Comparison of ENCODE assay signal across 7 mouse cellular contexts in genomic region chr19:7165509-7166199, GRCm38 (mm10). TPM values are rescaled to one million over a fixed set of nuclear protein-coding genes. Genes with fewer than 3 reads are reported as not detected.
DNase-seq lines count a peak whose midpoint lies in the region; ATAC-seq and TF ChIP-seq lines count a peak whose summit lies in the region.

No protein-coding gene starts in this region.

- TF ChIP-seq CTCF in stomach, postnatal 0 days (IDR thresholded peaks at IDR 0.05; ENCODE audit: low read depth), result no peak; the same call in 1 of the 2 replicates
- no peak for TF ChIP-seq CTCF in lung, adult 2 months (IDR thresholded peaks at IDR 0.05; ENCODE audit: insufficient read depth, low read length)

- H3K27me3 ChIP-seq in lung, embryonic 16.5 days (ENCODE audit: control insufficient read depth, insufficient read depth, low read depth, low read length), result peaks cover 46% of the 10 kb centered on the region
- peaks cover 31% of the 10 kb centered on the region for H3K27me3 ChIP-seq in heart, embryonic 16.5 days (ENCODE audit: control insufficient read depth, insufficient read depth, low read length)
- H3K27me3 ChIP-seq in liver, embryonic 13.5 days, result peaks cover 90% of the 10 kb centered on the region
- no peaks in the 10 kb centered on the region for H3K27me3 ChIP-seq in stomach, postnatal 0 days (ENCODE audit: control insufficient read depth, insufficient read depth, low read length)

- TF ChIP-seq EP300 in stomach, postnatal 0 days (optimal IDR thresholded peaks at IDR 0.05), result no peak

- H3K4me1 ChIP-seq in lung, embryonic 16.5 days (replicated peaks; ENCODE audit: control insufficient read depth, insufficient read depth, low read length), result peaks cover 18% of the 10 kb centered on the region
- H3K4me1 ChIP-seq in heart, embryonic 16.5 days (ENCODE audit: control insufficient read depth, insufficient read depth, low read length), result peaks cover 13% of the 10 kb centered on the region
- peaks cover 16% of the 10 kb centered on the region for H3K4me1 ChIP-seq in liver, embryonic 13.5 days (replicated peaks)
- no peaks in the 10 kb centered on the region for H3K4me1 ChIP-seq in stomach, postnatal 0 days (replicated peaks; ENCODE audit: control insufficient read depth, insufficient read depth)
- no peaks in the 10 kb centered on the region for H3K4me1 ChIP-seq in lung, adult 2 months (ENCODE audit: control insufficient read depth, insufficient read depth, low read length)

- DNase-seq in lung, postnatal 10 days, result no peak
- DNase-seq in cerebellum, postnatal 14 days, result peak; percentile 72 to 74
- DNase-seq in liver, embryonic 13.5 days, result no peak
- DNase-seq in stomach, postnatal 0 days (ENCODE audit: low spot score), result peak; percentile 43
- no peak for DNase-seq in lung, adult 2 months

- TF ChIP-seq POLR2A in lung, adult 2 months (IDR thresholded peaks at IDR 0.05; ENCODE audit: borderline replicate concordance, extremely low read depth, low read depth, low read length), result no peak

- H3K36me3 ChIP-seq in lung, embryonic 16.5 days (ENCODE audit: control insufficient read depth, insufficient read depth, low read length), result no peaks in the 10 kb centered on the region
- no peaks in the 10 kb centered on the region for H3K36me3 ChIP-seq in heart, embryonic 16.5 days (ENCODE audit: control insufficient read depth, insufficient read depth)
- H3K36me3 ChIP-seq in liver, embryonic 13.5 days, result no peaks in the 10 kb centered on the region
- H3K36me3 ChIP-seq in stomach, postnatal 0 days (ENCODE audit: control insufficient read depth, insufficient read depth, low read length), result no peaks in the 10 kb centered on the region

- no peak overlapping the region for H3K27ac ChIP-seq in lung, embryonic 16.5 days (ENCODE audit: low read length)
- no peak overlapping the region for H3K27ac ChIP-seq in heart, embryonic 16.5 days (ENCODE audit: low read length)
- no peak overlapping the region for H3K27ac ChIP-seq in liver, embryonic 13.5 days
- no peak overlapping the region for H3K27ac ChIP-seq in stomach, postnatal 0 days (replicated peaks)

- peak overlapping the region; percentile 100 for H3K4me2 ChIP-seq in lung, embryonic 16.5 days (ENCODE audit: low read depth, low read length)
- peak overlapping the region; percentile 100 for H3K4me2 ChIP-seq in heart, embryonic 16.5 days (ENCODE audit: low read depth, low read length)
- H3K4me2 ChIP-seq in liver, embryonic 13.5 days, result peak overlapping the region; percentile 70
- peak overlapping the region; percentile 100 for H3K4me2 ChIP-seq in stomach, postnatal 0 days (replicated peaks; ENCODE audit: low read depth)

- under 1% methylated on average over 45 of the region's 105 CpGs for WGBS in lung, embryonic 16.5 days
- WGBS in heart, embryonic 16.5 days, result 2% methylated on average over 64 of the region's 105 CpGs
- WGBS in liver, embryonic 13.5 days (ENCODE audit: insufficient replicate concordance), result 2% methylated on average over 63 of the region's 105 CpGs
- 2% methylated on average over 44 of the region's 105 CpGs for WGBS in stomach, postnatal 0 days
- under 1% methylated on average over 70 of the region's 105 CpGs for WGBS in lung, adult 2 months

- peak; percentile 14; the same call in 1 of the 2 replicates for ATAC-seq in lung, embryonic 16.5 days (ENCODE audit: low read depth)
- peak; percentile 9; the same call in 1 of the 2 replicates for ATAC-seq in heart, embryonic 16.5 days (replicated peaks; ENCODE audit: extremely low read depth, insufficient read depth, low FRiP score)
- ATAC-seq in liver, embryonic 13.5 days (ENCODE audit: low read depth), result no peak
- peak; percentile 27 for ATAC-seq in stomach, postnatal 0 days (ENCODE audit: low FRiP score, low TSS enrichment)

- H3K9ac ChIP-seq in lung, embryonic 16.5 days (ENCODE audit: low read length), result peak overlapping the region; percentile 64
- peak overlapping the region; percentile 74 for H3K9ac ChIP-seq in heart, embryonic 16.5 days (ENCODE audit: low read length)
- peak overlapping the region; percentile 43 for H3K9ac ChIP-seq in liver, embryonic 13.5 days
- peak overlapping the region; percentile 65 for H3K9ac ChIP-seq in stomach, postnatal 0 days (ENCODE audit: low read length)

- peak overlapping the region; percentile 65 for H3K4me3 ChIP-seq in lung, embryonic 16.5 days (ENCODE audit: low read length)
- H3K4me3 ChIP-seq in heart, embryonic 16.5 days (ENCODE audit: low read length), result peak overlapping the region; percentile 71
- H3K4me3 ChIP-seq in liver, embryonic 13.5 days (replicated peaks), result peak overlapping the region; percentile 54
- H3K4me3 ChIP-seq in stomach, postnatal 0 days (ENCODE audit: low read depth, low read length), result peak overlapping the region; percentile 66
- no peak overlapping the region for H3K4me3 ChIP-seq in lung, adult 2 months (replicated peaks; ENCODE audit: extremely low read depth, low read depth, low read length)

- H3K9me3 ChIP-seq in lung, embryonic 16.5 days (ENCODE audit: control insufficient read depth, low read length), result no peaks in the 10 kb centered on the region
- H3K9me3 ChIP-seq in heart, embryonic 16.5 days (replicated peaks; ENCODE audit: control insufficient read depth, low read length), result no peaks in the 10 kb centered on the region
- H3K9me3 ChIP-seq in liver, embryonic 13.5 days (replicated peaks), result no peaks in the 10 kb centered on the region
- no peaks in the 10 kb centered on the region for H3K9me3 ChIP-seq in stomach, postnatal 0 days (ENCODE audit: control insufficient read depth, low read length)

RNA-seq across cellular contexts. Expression of gene Otub1, which starts 40.5 kb away (rescaled TPM):
- 176 and 187 TPM in 2 replicates for polyA plus RNA-seq in lung, embryonic 16.5 days (2015; fragmentation: Nextera tagmentation; extraction: Ambion mirVana)
- polyA plus RNA-seq in heart, embryonic 16.5 days (2015; fragmentation: Nextera tagmentation; extraction: Ambion mirVana), result 140 and 141 TPM in 2 replicates
- polyA plus RNA-seq in liver, embryonic 13.5 days (2015; fragmentation: Nextera tagmentation; extraction: Ambion mirVana), result 68.9 and 69.3 TPM in 2 replicates
- polyA plus RNA-seq in stomach, postnatal 0 days (2015; fragmentation: Nextera tagmentation; extraction: Ambion mirVana), result 121 and 126 TPM in 2 replicates
- polyA plus RNA-seq in lung, adult 2 months (2012; rRNA removed), result 74.5 and 82.0 TPM in 2 replicates

RNA-seq across cellular contexts. Expression of gene Cox8a, which starts 51.8 kb away (rescaled TPM):
- polyA plus RNA-seq in lung, embryonic 16.5 days (2015; fragmentation: Nextera tagmentation; extraction: Ambion mirVana), result 899 and 904 TPM in 2 replicates
- 1,892 and 2,285 TPM in 2 replicates for polyA plus RNA-seq in heart, embryonic 16.5 days (2015; fragmentation: Nextera tagmentation; extraction: Ambion mirVana)
- polyA plus RNA-seq in liver, embryonic 13.5 days (2015; fragmentation: Nextera tagmentation; extraction: Ambion mirVana), result 734 and 757 TPM in 2 replicates
- polyA plus RNA-seq in stomach, postnatal 0 days (2015; fragmentation: Nextera tagmentation; extraction: Ambion mirVana), result 1,651 and 1,766 TPM in 2 replicates
- 984 and 1,290 TPM in 2 replicates for polyA plus RNA-seq in lung, adult 2 months (2012; rRNA removed)

Comparison
In these comparisons a context has a peak if more than half of its experiments do, and no peak if none do; other contexts are left out.
1. DNase-seq: peak in cerebellum, postnatal 14 days (2 of 2) and stomach, postnatal 0 days (single experiment); none in lung, postnatal 10 days (single experiment), liver, embryonic 13.5 days (single experiment) and lung, adult 2 months (single experiment).
2. Peak in every context shown above with its lines, with median percentiles within 50 percentile points of each other: H3K4me2 ChIP-seq and H3K9ac ChIP-seq.